Mouse (Mus musculus) myocyte (in vitro differentiated cells): ENCODE measurements around the gene Tnfrsf8. TPM values are rescaled to one million over a fixed set of nuclear protein-coding genes. Genes with fewer than 3 reads are reported as not detected.
"Not testable (repeated sequence)": the region's sequence is repeated elsewhere in the genome, so short reads cannot be mapped to it uniquely, and the experiment has no call there.

Experiments used
- H3K27me3 ChIP-seq: one replicate; pipeline ENCODE4 v1.6.1; 2011; ENCODE audit not compliant: control insufficient read depth, insufficient read depth, insufficient read length
- H3K36me3 ChIP-seq: one replicate; pipeline ENCODE4 v1.6.1; 2011; ENCODE audit not compliant: control insufficient read depth, insufficient read depth
- H3K4me2 ChIP-seq: one replicate; pipeline ENCODE4 v1.6.1; 2011; ENCODE audit warnings: low read depth, control low read depth
- H3K4me3 ChIP-seq: one replicate; pipeline ENCODE4 v1.5.1; 2011; ENCODE audit warnings: mild to moderate bottlenecking, control low read depth, moderate library complexity
- H3K79me2 ChIP-seq: one replicate; pipeline ENCODE4 v1.6.1; 2011; ENCODE audit not compliant: control insufficient read depth, insufficient read depth
- H3ac ChIP-seq: one replicate; pipeline ENCODE4 v1.6.1; 2011; ENCODE audit not compliant: control insufficient read depth, insufficient read length
- CEBPB ChIP-seq: IDR thresholded peaks from 2 replicates; pipeline ENCODE4 v1.6.1; 2011; ENCODE audit warnings: mild to moderate bottlenecking, moderate library complexity; ENCODE audit not compliant: poor library complexity, insufficient read depth, severe bottlenecking
- E2F4 ChIP-seq: IDR thresholded peaks from one replicate; pipeline ENCODE4 v1.6.1; 2011; ENCODE audit warnings: mild to moderate bottlenecking, control low read depth, moderate library complexity; ENCODE audit not compliant: insufficient read depth
- MAX ChIP-seq: IDR thresholded peaks from one replicate; pipeline ENCODE4 v1.6.1; 2011; ENCODE audit warnings: low read depth, mild to moderate bottlenecking, control low read depth
- MYOD1 ChIP-seq, 3 experiments: IDR thresholded peaks; one replicate each; pipeline ENCODE4 v1.6.1; 2011; ENCODE audit warnings: control low read depth in 2 of 3, low read depth in 2 of 3, mild to moderate bottlenecking in 2 of 3, moderate library complexity in 1 of 3; ENCODE audit not compliant: insufficient read length in 2 of 3, control insufficient read depth in 1 of 3
- MYOG ChIP-seq, 3 experiments: IDR thresholded peaks; one replicate each; pipeline ENCODE4 v1.6.1; 2011; ENCODE audit warnings: control low read depth in 2 of 3, low read depth in 2 of 3, mild to moderate bottlenecking in 2 of 3; ENCODE audit not compliant: insufficient read length in 2 of 3, control insufficient read depth in 1 of 3, insufficient read depth in 1 of 3
- POLR2A ChIP-seq: IDR thresholded peaks from one replicate; pipeline ENCODE4 v1.6.1; 2011; ENCODE audit warnings: low read depth, mild to moderate bottlenecking, control low read depth, moderate library complexity; ENCODE audit not compliant: insufficient read length
- POLR2AphosphoS2 ChIP-seq: IDR thresholded peaks from one replicate; pipeline ENCODE4 v1.6.1; 2011; ENCODE audit warnings: low read depth, control low read depth; ENCODE audit not compliant: insufficient read length
- REST ChIP-seq: IDR thresholded peaks from one replicate; pipeline ENCODE4 v1.6.1; 2011; ENCODE audit warnings: mild to moderate bottlenecking, control low read depth, moderate library complexity; ENCODE audit not compliant: insufficient read depth, insufficient read length
- SRF ChIP-seq: IDR thresholded peaks from one replicate; pipeline ENCODE4 v1.6.1; 2011; ENCODE audit warnings: low read depth; ENCODE audit not compliant: control insufficient read depth, insufficient read length
- TCF12 ChIP-seq: IDR thresholded peaks from one replicate; pipeline ENCODE4 v1.6.1; 2011; ENCODE audit warnings: mild to moderate bottlenecking, control low read depth; ENCODE audit not compliant: poor library complexity, insufficient read depth, severe bottlenecking
- TCF3 ChIP-seq: IDR thresholded peaks from one replicate; pipeline ENCODE4 v1.6.1; 2011; ENCODE audit warnings: low read depth, control low read depth; ENCODE audit not compliant: insufficient read length
- USF1 ChIP-seq: IDR thresholded peaks from one replicate; pipeline ENCODE4 v1.6.1; 2011; ENCODE audit warnings: low read depth, mild to moderate bottlenecking, control low read depth, moderate library complexity
- polyA plus RNA-seq: library from polyadenylated mRNA; unstranded; fragments of >200 nt; fragmentation: generic; extraction: Trizol; gene quantifications from one replicate; pipeline ENCODE4 v1.2.1, GENCODE M21; 2012; ENCODE audit warnings: missing spikeins

Gene Tnfrsf8
- polyA plus RNA-seq, 1 experiment, result 0.02 TPM

GRCm38 (mm10) chr4:145316708-145317107, 1.7 kb upstream of the Tnfrsf8 start:
- no peak for TF ChIP-seq TCF3
- H3K4me3 ChIP-seq, result no peak overlapping the region

GRCm38 (mm10) chr4:145313966-145314365, 998 bp downstream of the Tnfrsf8 start:
- Histone ChIP-seq H3K27me3 (no peaks in the 10 kb centered on the region), H3K36me3 (no peaks in the 10 kb centered on the region), H3K4me3 (no peak overlapping the region), H3ac (no peak overlapping the region), H3K4me2 (no peak overlapping the region), H3K79me2 (no peaks in the 10 kb centered on the region)
- TF ChIP-seq POLR2A, result no peak
- TF ChIP-seq E2F4, result no peak
- no peak for TF ChIP-seq TCF12
- TF ChIP-seq MYOD1 (IDR thresholded peaks at IDR 0.05; ENCODE audit: control insufficient read depth in 1 of 3, insufficient read length in 2 of 3, low read depth in 2 of 3), result no peak
- TF ChIP-seq POLR2AphosphoS2, result no peak
- no peak for TF ChIP-seq MAX
- TF ChIP-seq CEBPB, result no peak
- no peak for TF ChIP-seq TCF3
- TF ChIP-seq USF1, result no peak
- no peak for TF ChIP-seq REST
- no peak for TF ChIP-seq SRF
- no peak for TF ChIP-seq MYOG (IDR thresholded peaks at IDR 0.05; ENCODE audit: control insufficient read depth in 1 of 3, insufficient read depth in 1 of 3, insufficient read length in 2 of 3, low read depth in 2 of 3)

More at GRCm38 (mm10) chr4:145316708-145317107, 1.7 kb upstream of the Tnfrsf8 start:
- no peaks in the 10 kb centered on the region for H3K27me3 ChIP-seq
- H3K79me2 ChIP-seq, result no peaks in the 10 kb centered on the region
- no peak overlapping the region for H3ac ChIP-seq
- no peaks in the 10 kb centered on the region for H3K36me3 ChIP-seq
- H3K4me2 ChIP-seq, result no peak overlapping the region

GRCm38 (mm10) chr4:145313256-145313655, 1.7 kb downstream of the Tnfrsf8 start:
- Histone ChIP-seq H3K27me3 (no peaks in the 10 kb centered on the region), H3K4me3 (no peak overlapping the region), H3K4me2 (no peak overlapping the region), H3ac (no peak overlapping the region), H3K36me3 (no peaks in the 10 kb centered on the region), H3K79me2 (no peaks in the 10 kb centered on the region)
- TF ChIP-seq MAX (no peak), TCF3 (no peak), CEBPB (no peak), POLR2AphosphoS2 (no peak)

DNA sequence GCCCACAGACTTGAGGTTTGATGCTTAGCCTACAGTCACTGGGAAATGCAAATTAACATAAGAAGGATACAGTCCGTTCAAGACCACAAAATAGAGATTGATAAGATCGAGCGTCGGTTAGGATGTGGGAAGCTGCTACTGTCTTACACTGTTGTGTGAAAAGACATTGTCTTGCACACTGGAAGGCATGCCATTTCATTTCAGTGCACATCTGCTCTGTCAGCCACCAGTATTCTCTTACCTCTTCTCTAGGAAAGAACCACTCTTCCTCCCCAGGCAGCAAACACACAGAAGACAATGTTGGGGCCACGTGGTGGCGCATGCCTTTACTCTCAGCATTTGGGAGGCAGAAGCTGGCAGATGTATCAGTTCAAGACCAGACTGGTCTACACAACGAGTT, 2.4 kb downstream of the Tnfrsf8 start:
- Histone ChIP-seq H3K27me3 (no peaks in the 10 kb centered on the region), H3K4me2 (no peak overlapping the region), H3K4me3 (no peak overlapping the region), H3K36me3 (no peaks in the 10 kb centered on the region), H3ac (no peak overlapping the region), H3K79me2 (no peaks in the 10 kb centered on the region)
- no peak for TF ChIP-seq TCF12
- TF ChIP-seq CEBPB, result no peak
- no peak for TF ChIP-seq POLR2AphosphoS2
- TF ChIP-seq E2F4, result no peak
- TF ChIP-seq USF1, result no peak
- TF ChIP-seq MYOD1 (IDR thresholded peaks at IDR 0.05; ENCODE audit: control insufficient read depth in 1 of 3, insufficient read length in 2 of 3, low read depth in 2 of 3), result no peak
- no peak for TF ChIP-seq REST
- no peak for TF ChIP-seq MAX
- no peak for TF ChIP-seq POLR2A
- TF ChIP-seq MYOG (IDR thresholded peaks at IDR 0.05; ENCODE audit: control insufficient read depth in 1 of 3, insufficient read depth in 1 of 3, insufficient read length in 2 of 3, low read depth in 2 of 3), result no peak
- TF ChIP-seq TCF3, result no peak
- no peak for TF ChIP-seq SRF

DNA sequence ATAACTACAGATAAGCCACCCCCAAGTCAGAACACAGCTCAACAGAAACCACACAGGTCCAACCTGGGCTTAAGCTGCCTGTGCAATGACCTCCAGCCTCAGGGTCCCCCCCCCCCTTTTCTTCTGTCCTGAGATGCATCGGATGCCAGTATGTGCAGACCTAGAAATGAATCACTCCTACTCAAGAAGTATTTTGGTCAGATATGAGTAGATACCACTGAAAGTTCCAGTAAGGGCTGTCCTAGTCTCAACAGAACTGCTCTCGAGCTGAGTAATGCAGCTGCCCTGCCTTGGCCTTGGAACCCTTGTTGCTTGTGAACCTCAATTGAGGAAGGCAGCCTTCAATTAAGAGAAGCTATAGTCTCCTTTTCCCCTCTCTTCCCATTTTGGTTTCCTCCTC, 4.1 kb downstream of the Tnfrsf8 start:
- Histone ChIP-seq H3K4me3 (no peak overlapping the region), H3K79me2 (no peaks in the 10 kb centered on the region), H3K4me2 (no peak overlapping the region), H3K27me3 (no peaks in the 10 kb centered on the region), H3ac (no peak overlapping the region), H3K36me3 (no peaks in the 10 kb centered on the region)
- TF ChIP-seq REST (no peak), SRF (no peak), POLR2AphosphoS2 (no peak), TCF3 (no peak), CEBPB (no peak), MYOD1 (IDR thresholded peaks at IDR 0.05; ENCODE audit: control insufficient read depth in 1 of 3, insufficient read length in 2 of 3, low read depth in 2 of 3) (no peak), MAX (no peak), E2F4 (no peak)

DNA sequence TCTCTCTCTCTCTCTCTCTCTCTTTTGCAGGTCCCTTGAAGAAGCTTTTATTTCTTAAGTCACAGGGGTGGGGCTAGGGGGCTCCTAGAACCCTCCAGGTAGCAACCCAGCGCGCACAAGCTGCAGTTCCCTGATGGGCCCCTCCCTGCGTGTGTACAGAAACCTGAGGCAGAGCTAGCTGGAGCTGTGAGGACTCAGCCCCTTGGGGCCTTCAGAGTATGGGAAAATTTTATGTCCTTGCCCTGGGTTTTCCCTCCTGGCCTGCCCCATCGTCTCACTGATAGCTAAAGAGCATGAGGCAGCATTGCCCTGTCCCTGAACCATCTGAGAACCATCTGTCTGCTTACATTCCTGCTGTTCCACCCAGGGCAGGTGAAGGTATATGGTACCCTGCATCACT, 8.5 kb downstream of the Tnfrsf8 start:
- TF ChIP-seq USF1 (no peak), REST (no peak), SRF (no peak), TCF12 (no peak), MYOG (IDR thresholded peaks at IDR 0.05; ENCODE audit: control insufficient read depth in 1 of 3, insufficient read depth in 1 of 3, insufficient read length in 2 of 3, low read depth in 2 of 3) (no peak), MYOD1 (IDR thresholded peaks at IDR 0.05; ENCODE audit: control insufficient read depth in 1 of 3, insufficient read length in 2 of 3, low read depth in 2 of 3) (no peak), TCF3 (no peak)
- peaks cover 13% of the 10 kb centered on the region for H3K27me3 ChIP-seq
- no peak overlapping the region for H3ac ChIP-seq
- no peaks in the 10 kb centered on the region for H3K79me2 ChIP-seq
- H3K36me3 ChIP-seq, result no peaks in the 10 kb centered on the region
- no peak overlapping the region for H3K4me2 ChIP-seq
- no peak overlapping the region for H3K4me3 ChIP-seq

- H3ac ChIP-seq, H3K4me3 ChIP-seq, H3K79me2 ChIP-seq, H3K36me3 ChIP-seq, H3K4me2 ChIP-seq: not testable (repeated sequence)
- peaks cover 13% of the 10 kb centered on the region for H3K27me3 ChIP-seq
These were observed 9.2 kb downstream of the Tnfrsf8 start for GRCm38 (mm10) chr4:145305661-145306362.
